Mouse (Mus musculus): ENCODE data around the gene Acad8. TPM values are rescaled to one million over a fixed set of nuclear protein-coding genes. Genes with fewer than 3 reads are reported as not detected.

Gene Acad8
- polyA plus RNA-seq, 1 experiment from 2014 or later, result 39.7 TPM

DNA sequence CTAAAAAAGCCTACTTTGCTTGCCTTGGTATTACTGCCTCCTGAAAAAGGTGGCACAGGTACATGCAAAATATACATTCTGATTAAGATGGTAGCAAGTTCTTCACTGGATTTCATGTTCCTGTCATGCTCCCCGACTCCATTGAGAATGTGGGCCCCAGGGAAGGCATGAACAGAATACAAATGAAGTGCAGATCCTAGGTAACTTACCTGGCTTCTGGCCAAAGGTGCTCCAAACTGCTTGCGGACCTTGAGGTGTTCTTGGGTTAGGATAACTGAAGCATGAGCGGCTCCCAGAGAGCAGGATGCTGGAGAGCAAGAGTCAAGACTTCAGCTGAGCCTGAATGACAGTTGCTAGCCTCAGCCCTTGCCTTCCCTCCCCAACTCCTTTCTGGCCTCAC is 20.6 kb downstream of the Acad8 start:
- Histone ChIP-seq H3K4me2 (no peak overlapping the region), H3K9ac (no peak overlapping the region), H3K36me3 (peaks cover 54% of the 10 kb centered on the region), H3K9me3 (replicated peaks) (no peaks in the 10 kb centered on the region), H3K27ac (ENCODE audit: poor library complexity, severe bottlenecking) (no peak overlapping the region), H3K4me3 (no peak overlapping the region), H3K4me1 (replicated peaks) (no peaks in the 10 kb centered on the region), H3K27me3 (replicated peaks) (no peaks in the 10 kb centered on the region)
- WGBS, result 86% methylated on average over 3 of the region's 3 CpGs
- no peak for ATAC-seq (ENCODE audit: insufficient number of reproducible peaks, low FRiP score)

GRCm38 (mm10) chr9:26977754-26978153 is 21.6 kb downstream of the Acad8 start:
- Histone ChIP-seq H3K4me2 (no peak overlapping the region), H3K4me1 (replicated peaks) (no peaks in the 10 kb centered on the region), H3K9me3 (replicated peaks) (no peaks in the 10 kb centered on the region), H3K27ac (ENCODE audit: poor library complexity, severe bottlenecking) (no peak overlapping the region), H3K9ac (no peak overlapping the region), H3K36me3 (peaks cover 56% of the 10 kb centered on the region), H3K27me3 (replicated peaks) (no peaks in the 10 kb centered on the region), H3K4me3 (no peak overlapping the region)
- ATAC-seq (ENCODE audit: insufficient number of reproducible peaks, low FRiP score), result no peak
- WGBS, result 76% methylated on average over 9 of the region's 9 CpGs

GRCm38 (mm10) chr9:26947790-26948189 is 51.6 kb downstream of the Acad8 start:
- Histone ChIP-seq H3K4me2 (no peak overlapping the region), H3K27ac (ENCODE audit: poor library complexity, severe bottlenecking) (no peak overlapping the region), H3K36me3 (no peaks in the 10 kb centered on the region), H3K9ac (no peak overlapping the region), H3K4me3 (no peak overlapping the region), H3K4me1 (replicated peaks) (no peaks in the 10 kb centered on the region), H3K9me3 (replicated peaks) (peaks cover 8% of the 10 kb centered on the region; the same call in 1 of the 2 replicates), H3K27me3 (replicated peaks) (no peaks in the 10 kb centered on the region)
- 68% methylated on average over 2 of the region's 2 CpGs for WGBS
- no peak for ATAC-seq (ENCODE audit: insufficient number of reproducible peaks, low FRiP score)

DNA sequence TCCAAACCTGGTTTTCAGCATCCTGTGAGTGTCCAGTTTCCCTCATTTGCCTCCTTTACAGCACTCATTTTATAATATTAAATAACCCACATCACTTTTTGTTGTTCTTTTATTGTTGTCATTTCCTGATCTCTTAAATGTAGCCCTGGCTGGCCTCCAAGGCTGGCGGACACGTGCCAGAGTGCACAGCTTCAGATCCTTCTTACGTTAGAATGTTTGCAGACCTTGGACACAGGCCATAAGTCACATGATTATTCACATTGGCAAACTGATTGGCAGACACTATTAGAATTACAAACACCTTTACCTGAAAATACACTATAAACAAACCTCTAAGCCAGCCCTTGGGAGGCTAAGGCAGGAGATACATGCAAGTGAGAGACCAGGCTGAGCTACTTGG is 75.2 kb downstream of the Acad8 start:
- Histone ChIP-seq H3K4me1 (replicated peaks) (peaks cover 6% of the 10 kb centered on the region; the same call in 1 of the 2 replicates), H3K27ac (ENCODE audit: poor library complexity, severe bottlenecking) (no peak overlapping the region), H3K9ac (no peak overlapping the region), H3K27me3 (replicated peaks) (no peaks in the 10 kb centered on the region), H3K9me3 (replicated peaks) (no peaks in the 10 kb centered on the region), H3K4me2 (no peak overlapping the region), H3K36me3 (no peaks in the 10 kb centered on the region), H3K4me3 (no peak overlapping the region)
- 65% methylated on average over 3 of the region's 3 CpGs for WGBS
- ATAC-seq (ENCODE audit: insufficient number of reproducible peaks, low FRiP score), result no peak

Other genes with a start within 250 kb of the Acad8 start
- gene Glb1l2, start 193.1 kb downstream of the Acad8 start, polyA plus RNA-seq (2016; fragmentation: Nextera tagmentation; extraction: Ambion mirVana), result 1.0 and 1.2 TPM in 2 replicates
- gene Glb1l3, start 138.7 kb downstream of the Acad8 start, polyA plus RNA-seq (2016; fragmentation: Nextera tagmentation; extraction: Ambion mirVana), result not detected in 2 replicates
- 0.06 and 0.09 TPM in 2 replicates for gene Gm1110, start 76.5 kb downstream of the Acad8 start, polyA plus RNA-seq (2016; fragmentation: Nextera tagmentation; extraction: Ambion mirVana)
- 105 and 106 TPM in 2 replicates for gene Thyn1, start 144 bp upstream of the Acad8 start, polyA plus RNA-seq (2016; fragmentation: Nextera tagmentation; extraction: Ambion mirVana)
- 26.7 and 29.6 TPM in 2 replicates for gene Vps26b, start 30.5 kb upstream of the Acad8 start, polyA plus RNA-seq (2016; fragmentation: Nextera tagmentation; extraction: Ambion mirVana)
- gene Ncapd3, start 30.6 kb upstream of the Acad8 start, polyA plus RNA-seq (2016; fragmentation: Nextera tagmentation; extraction: Ambion mirVana), result 23.2 and 26.1 TPM in 2 replicates
- 47.4 and 50.0 TPM in 2 replicates for gene Jam3, start 155.9 kb upstream of the Acad8 start, polyA plus RNA-seq (2016; fragmentation: Nextera tagmentation; extraction: Ambion mirVana)

Measured in heart, embryonic 12.5 days (tissue).